In genomic region chr10:127062503-127062902, GRCm38 (mm10) we compare ENCODE assay signal across 11 mouse cellular contexts. TPM values are rescaled to one million over a fixed set of nuclear protein-coding genes. Genes with fewer than 3 reads are reported as not detected.
DNase-seq lines count a peak whose midpoint lies in the region; ATAC-seq and TF ChIP-seq lines count a peak whose summit lies in the region.
"Had no signal": no experiment of that assay in that cellular context is flagged by ENCODE, and none has a peak within 500 bp of the region (broad histone marks: within the 10 kb centered on the region; RNA-seq: fewer than 3 reads in every experiment).

No protein-coding gene starts in this region.

- H3K9me3 ChIP-seq in forebrain, embryonic 10.5 days = no peaks in the 10 kb centered on the region
- no peaks in the 10 kb centered on the region for H3K9me3 ChIP-seq in forebrain, embryonic 11.5 days (ENCODE audit: control insufficient read depth, low read length)
- no peaks in the 10 kb centered on the region for H3K9me3 ChIP-seq in liver, embryonic 14.5 days (ENCODE audit: control insufficient read depth, low read length)
- H3K9me3 ChIP-seq: limb, embryonic 12.5 days had no signal

- no peak for DNase-seq in forebrain, embryonic 10.5 days (ENCODE audit: extremely low spot score, low spot score)
- no peak for DNase-seq in forebrain, embryonic 11.5 days (ENCODE audit: low spot score)
- peak; percentile 35 for DNase-seq in lung, postnatal 36 days
- DNase-seq in lung, adult 18-20 months = no peak
- DNase-seq in liver, embryonic 14.5 days (ENCODE audit: low read depth in 3 of 3, low spot score in 3 of 3) = no peak
- no peak for DNase-seq in thymus, postnatal 36 days

- H3K4me1 ChIP-seq in forebrain, embryonic 10.5 days = peaks cover 75% of the 10 kb centered on the region
- H3K4me1 ChIP-seq in forebrain, embryonic 11.5 days (replicated peaks; ENCODE audit: control insufficient read depth, insufficient read depth, low read length) = peaks cover 6% of the 10 kb centered on the region; the same call in 1 of the 2 replicates
- H3K4me1 ChIP-seq in liver, embryonic 14.5 days (replicated peaks; ENCODE audit: control insufficient read depth in 2 of 2, insufficient read depth in 2 of 2, low read length in 1 of 2) = peaks cover 8 to 13% of the 10 kb centered on the region in 2 experiments; a peak in 3 of 4 replicates
- H3K4me1 ChIP-seq in olfactory bulb, adult 2 months (ENCODE audit: control insufficient read depth, insufficient read depth, low read length) = peaks cover 20% of the 10 kb centered on the region

- TF ChIP-seq EP300 in liver, embryonic 14.5 days (IDR thresholded peaks at IDR 0.05; ENCODE audit: low read depth) = no peak

- TF ChIP-seq POLR2A in olfactory bulb, adult 2 months (IDR thresholded peaks at IDR 0.05; ENCODE audit: insufficient read depth, low read depth, low read length) = no peak

- peaks cover 42% of the 10 kb centered on the region for H3K27me3 ChIP-seq in forebrain, embryonic 10.5 days (ENCODE audit: poor library complexity, severe bottlenecking)
- H3K27me3 ChIP-seq in forebrain, embryonic 11.5 days (ENCODE audit: control insufficient read depth, insufficient read depth, low read length) = no peaks in the 10 kb centered on the region
- H3K27me3 ChIP-seq in liver, embryonic 14.5 days (ENCODE audit: control insufficient read depth, insufficient read depth, low read length) = peaks cover 51% of the 10 kb centered on the region

- TF ChIP-seq CTCF in liver, embryonic 14.5 days (IDR thresholded peaks at IDR 0.05; ENCODE audit: low read depth) = no peak
- TF ChIP-seq CTCF in olfactory bulb, adult 2 months (IDR thresholded peaks at IDR 0.05; ENCODE audit: insufficient read depth, low read depth, low read length) = no peak

- H3K4me2 ChIP-seq in forebrain, embryonic 11.5 days (ENCODE audit: low read depth, low read length, severe bottlenecking) = no peak overlapping the region
- H3K4me2 ChIP-seq in liver, embryonic 14.5 days (ENCODE audit: low read depth) = peak overlapping the region; percentile 93

- 81% methylated on average over 5 of the region's 5 CpGs for WGBS in forebrain, embryonic 10.5 days
- 83% methylated on average over 5 of the region's 5 CpGs for WGBS in forebrain, embryonic 11.5 days
- WGBS in liver, embryonic 14.5 days (ENCODE audit: insufficient replicate concordance) = 49% methylated on average over 5 of the region's 5 CpGs
- WGBS in olfactory bulb, adult 2 months = 60% methylated on average over 5 of the region's 5 CpGs

- no peak overlapping the region for H3K9ac ChIP-seq in forebrain, embryonic 11.5 days (ENCODE audit: low read length)
- no peak overlapping the region for H3K9ac ChIP-seq in liver, embryonic 14.5 days (replicated peaks)
- H3K9ac ChIP-seq: limb, embryonic 12.5 days had no signal

- H3K4me3 ChIP-seq in forebrain, embryonic 10.5 days = peak overlapping the region; percentile 86; the same call in 1 of the 2 replicates
- H3K4me3 ChIP-seq in forebrain, embryonic 11.5 days (ENCODE audit: low read depth, low read length) = no peak overlapping the region
- peak overlapping the region in 1 of 2 experiments; percentile 79; a peak in 1 of 4 replicates for H3K4me3 ChIP-seq in liver, embryonic 14.5 days (ENCODE audit: insufficient read depth in 1 of 2, low read depth in 2 of 2, low read length in 2 of 2)
- no peak overlapping the region for H3K4me3 ChIP-seq in olfactory bulb, adult 2 months (ENCODE audit: insufficient read depth, low read depth, low read length)

- peak overlapping the region; percentile 99; the same call in 1 of the 2 replicates for H3K27ac ChIP-seq in forebrain, embryonic 10.5 days
- no peak overlapping the region for H3K27ac ChIP-seq in forebrain, embryonic 11.5 days (ENCODE audit: low read depth, low read length)
- no peak overlapping the region for H3K27ac ChIP-seq in liver, embryonic 14.5 days
- peak overlapping the region; percentile 46; the same call in 1 of the 2 replicates for H3K27ac ChIP-seq in olfactory bulb, adult 2 months (ENCODE audit: insufficient read depth, low read depth, low read length)
- H3K27ac ChIP-seq: limb, embryonic 12.5 days had no signal

- no peak for ATAC-seq in forebrain, embryonic 11.5 days (replicated peaks; ENCODE audit: low FRiP score)
- ATAC-seq in liver, embryonic 14.5 days (ENCODE audit: insufficient read depth) = no peak
- ATAC-seq in monocyte, adult 5-6 weeks (replicated peaks; ENCODE audit: insufficient number of reproducible peaks, low FRiP score, low TSS enrichment, poor library complexity, severe bottlenecking) = no peak

- peaks cover 36% of the 10 kb centered on the region for H3K36me3 ChIP-seq in forebrain, embryonic 10.5 days (replicated peaks)
- H3K36me3 ChIP-seq in forebrain, embryonic 11.5 days (ENCODE audit: control insufficient read depth, insufficient read depth, low read length) = peaks cover 26% of the 10 kb centered on the region
- peaks cover 27% of the 10 kb centered on the region for H3K36me3 ChIP-seq in liver, embryonic 14.5 days (replicated peaks; ENCODE audit: control insufficient read depth, insufficient read depth, low read depth)

RNA-seq across cellular contexts. Expression of gene Cdk4, which starts 0.8 kb away (rescaled TPM):
- polyA plus RNA-seq in forebrain, embryonic 10.5 days (2016; fragmentation: Nextera tagmentation; extraction: Ambion mirVana) = 3,005 and 3,066 TPM in 2 replicates
- 2,945 and 3,022 TPM in 2 replicates for polyA plus RNA-seq in forebrain, embryonic 11.5 days (2014; fragmentation: Nextera tagmentation; extraction: Ambion mirVana)
- 175 and 221 TPM in 2 replicates for polyA plus RNA-seq in liver, embryonic 14.5 days (2012; rRNA removed)
- 519 and 576 TPM in 2 replicates for polyA plus RNA-seq in liver, embryonic 14.5 days (2014; fragmentation: Nextera tagmentation; extraction: Ambion mirVana)
- polyA plus RNA-seq in olfactory bulb, adult 2 months (2012; ENCODE audit: insufficient read depth, insufficient read length, low replicate concordance, missing spikeins) = not detected in 2 replicates
- 23.3 to 49.4 TPM (median 23.9 TPM) in 3 replicates for total RNA-seq in monocyte, adult 5-6 weeks (2017)

RNA-seq across cellular contexts. Expression of gene March9, which starts 2.5 kb away (rescaled TPM):
- polyA plus RNA-seq in forebrain, embryonic 10.5 days (2016; fragmentation: Nextera tagmentation; extraction: Ambion mirVana) = 1.1 and 1.2 TPM in 2 replicates
- 2.7 and 3.7 TPM in 2 replicates for polyA plus RNA-seq in forebrain, embryonic 11.5 days (2014; fragmentation: Nextera tagmentation; extraction: Ambion mirVana)
- 0.07 and 0.12 TPM in 2 replicates for polyA plus RNA-seq in liver, embryonic 14.5 days (2012; rRNA removed)
- not detected in 2 replicates for polyA plus RNA-seq in liver, embryonic 14.5 days (2014; fragmentation: Nextera tagmentation; extraction: Ambion mirVana)
- polyA plus RNA-seq in olfactory bulb, adult 2 months (2012; ENCODE audit: insufficient read depth, insufficient read length, low replicate concordance, missing spikeins) = not detected in 2 replicates
- 1.6 TPM in 1 of 3 replicates, not detected in the others for total RNA-seq in monocyte, adult 5-6 weeks (2017)
- polyA plus RNA-seq: erythroblast, embryonic 14.5 days had no signal

RNA-seq across cellular contexts. Expression of gene Tspan31, which starts 7.6 kb away (rescaled TPM):
- polyA plus RNA-seq in forebrain, embryonic 10.5 days (2016; fragmentation: Nextera tagmentation; extraction: Ambion mirVana) = 188 and 190 TPM in 2 replicates
- polyA plus RNA-seq in forebrain, embryonic 11.5 days (2014; fragmentation: Nextera tagmentation; extraction: Ambion mirVana) = 144 and 159 TPM in 2 replicates
- polyA plus RNA-seq in liver, embryonic 14.5 days (2012; rRNA removed) = 35.8 and 41.8 TPM in 2 replicates
- polyA plus RNA-seq in liver, embryonic 14.5 days (2014; fragmentation: Nextera tagmentation; extraction: Ambion mirVana) = 18.9 and 23.8 TPM in 2 replicates
- not detected in 2 replicates for polyA plus RNA-seq in olfactory bulb, adult 2 months (2012; ENCODE audit: insufficient read depth, insufficient read length, low replicate concordance, missing spikeins)
- total RNA-seq in monocyte, adult 5-6 weeks (2017) = 38.1 to 49.9 TPM (median 47.0 TPM) in 3 replicates

RNA-seq across cellular contexts. Expression of gene Agap2, which starts 12.6 kb away (rescaled TPM):
- 0.10 and 0.23 TPM in 2 replicates for polyA plus RNA-seq in forebrain, embryonic 10.5 days (2016; fragmentation: Nextera tagmentation; extraction: Ambion mirVana)
- 0.47 and 0.64 TPM in 2 replicates for polyA plus RNA-seq in forebrain, embryonic 11.5 days (2014; fragmentation: Nextera tagmentation; extraction: Ambion mirVana)
- polyA plus RNA-seq in liver, embryonic 14.5 days (2012; rRNA removed) = 3.0 and 3.7 TPM in 2 replicates
- 0.57 and 0.59 TPM in 2 replicates for polyA plus RNA-seq in liver, embryonic 14.5 days (2014; fragmentation: Nextera tagmentation; extraction: Ambion mirVana)
- 219 TPM in 1 of 2 replicates, not detected in the other for polyA plus RNA-seq in olfactory bulb, adult 2 months (2012; ENCODE audit: insufficient read depth, insufficient read length, low replicate concordance, missing spikeins)
- total RNA-seq in monocyte, adult 5-6 weeks (2017) = 31.1 to 112 TPM (median 48.9 TPM) in 3 replicates
- polyA plus RNA-seq: limb, embryonic 12.5 days had no signal

RNA-seq across cellular contexts. Expression of gene Cyp27b1, which starts 14.5 kb away (rescaled TPM):
- polyA plus RNA-seq in forebrain, embryonic 10.5 days (2016; fragmentation: Nextera tagmentation; extraction: Ambion mirVana) = 0.11 and 0.16 TPM in 2 replicates
- 0.23 TPM in 1 of 2 replicates, not detected in the other for polyA plus RNA-seq in forebrain, embryonic 11.5 days (2014; fragmentation: Nextera tagmentation; extraction: Ambion mirVana)
- polyA plus RNA-seq in liver, embryonic 14.5 days (2012; rRNA removed) = 0.07 and 0.08 TPM in 2 replicates
- not detected in 2 replicates for polyA plus RNA-seq in liver, embryonic 14.5 days (2014; fragmentation: Nextera tagmentation; extraction: Ambion mirVana)
- polyA plus RNA-seq in olfactory bulb, adult 2 months (2012; ENCODE audit: insufficient read depth, insufficient read length, low replicate concordance, missing spikeins) = not detected in 2 replicates
- not detected in 3 replicates for total RNA-seq in monocyte, adult 5-6 weeks (2017)
- total RNA-seq: neutrophil, adult 5-6 weeks had no signal
- polyA plus RNA-seq: erythroblast, embryonic 14.5 days had no signal

Comparison
In these comparisons a context has a peak if more than half of its experiments do, and no peak if none do; other contexts are left out.
1. H3K27ac ChIP-seq: peak in forebrain, embryonic 10.5 days (single experiment) and olfactory bulb, adult 2 months (single experiment); none in forebrain, embryonic 11.5 days (single experiment) and liver, embryonic 14.5 days (single experiment).